Mouse (Mus musculus): ENCODE measurements around the gene Cntn4. TPM values are rescaled to one million over a fixed set of nuclear protein-coding genes. Genes with fewer than 3 reads are reported as not detected.

Cntn4 gene
- polyA plus RNA-seq (2015; fragmentation: Nextera tagmentation; extraction: Ambion mirVana), result 4.4 and 5.1 TPM in 2 replicates

GRCm38 (mm10) chr6:105677149-105678031, at the start of gene Cntn4:
Gene Cntn4, plus strand, starts transcription at chr6:105677660.
- peak; percentile 86 for ATAC-seq (ENCODE audit: low FRiP score, low TSS enrichment)
- Histone ChIP-seq H3K9ac (replicated peaks; ENCODE audit: low read length) (no peak within 1 kb of the TSS), H3K4me2 (replicated peaks; ENCODE audit: low read depth, low read length) (peak within 1 kb of the TSS; percentile 71), H3K4me3 (ENCODE audit: low read length) (peak within 1 kb of the TSS; percentile 45), H3K36me3 (ENCODE audit: insufficient read depth, low read length) (no peaks in the 10 kb centered on the region), H3K27ac (ENCODE audit: low read length) (no peak within 1 kb of the TSS), H3K9me3 (ENCODE audit: low read length) (no peaks in the 10 kb centered on the region), H3K4me1 (ENCODE audit: insufficient read depth, low read length) (0 out of 2 replicates have a peak, but pooled peaks cover 8% of the 10 kb centered on the region), H3K27me3 (ENCODE audit: insufficient read depth, low read length) (peaks cover 45% of the 10 kb centered on the region)
- WGBS, result 2% methylated on average over 38 of the region's 40 CpGs

GRCm38 (mm10) chr6:105674276-105674675, 3.2 kb upstream of the Cntn4 start:
- Histone ChIP-seq H3K27ac (ENCODE audit: low read length) (no peak overlapping the region), H3K4me3 (ENCODE audit: low read length) (no peak overlapping the region), H3K36me3 (ENCODE audit: insufficient read depth, low read length) (no peaks in the 10 kb centered on the region), H3K9me3 (ENCODE audit: low read length) (no peaks in the 10 kb centered on the region), H3K4me2 (replicated peaks; ENCODE audit: low read depth, low read length) (no peak overlapping the region), H3K9ac (replicated peaks; ENCODE audit: low read length) (no peak overlapping the region), H3K27me3 (ENCODE audit: insufficient read depth, low read length) (peaks cover 29% of the 10 kb centered on the region), H3K4me1 (ENCODE audit: insufficient read depth, low read length) (0 out of 2 replicates have a peak, but pooled peaks cover 8% of the 10 kb centered on the region)
- no peak for ATAC-seq (ENCODE audit: low FRiP score, low TSS enrichment)
- WGBS, result 74% methylated on average over 4 of the region's 4 CpGs

DNA sequence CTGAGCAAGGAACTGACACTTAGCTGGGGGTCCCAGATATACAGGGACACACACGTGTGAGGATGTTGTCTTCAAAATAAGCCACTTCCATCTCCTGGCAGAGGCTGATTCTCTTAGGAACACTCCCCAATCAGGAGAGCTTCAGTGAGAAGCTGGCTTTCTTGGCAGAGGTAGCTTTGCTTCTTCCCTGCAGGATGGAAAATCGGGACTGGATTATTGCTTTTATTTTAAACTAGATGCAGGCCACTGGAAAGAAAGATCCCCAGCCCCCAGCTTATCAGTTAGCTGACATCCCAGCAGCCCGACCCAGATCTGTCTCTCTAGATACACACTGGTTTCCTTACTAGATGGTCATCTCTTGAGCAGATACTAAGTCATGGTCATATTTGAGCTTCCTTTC, 2.4 kb upstream of the Cntn4 start:
- WGBS, result 49% methylated on average over 3 of the region's 3 CpGs
- H3K4me3 ChIP-seq (ENCODE audit: low read length), result no peak overlapping the region
- no peak overlapping the region for H3K27ac ChIP-seq (ENCODE audit: low read length)
- no peak overlapping the region for H3K9ac ChIP-seq (replicated peaks; ENCODE audit: low read length)
- 0 out of 2 replicates have a peak, but pooled peaks cover 8% of the 10 kb centered on the region for H3K4me1 ChIP-seq (ENCODE audit: insufficient read depth, low read length)
- H3K9me3 ChIP-seq (ENCODE audit: low read length), result no peaks in the 10 kb centered on the region
- H3K27me3 ChIP-seq (ENCODE audit: insufficient read depth, low read length), result peaks cover 35% of the 10 kb centered on the region
- no peak overlapping the region for H3K4me2 ChIP-seq (replicated peaks; ENCODE audit: low read depth, low read length)
- no peaks in the 10 kb centered on the region for H3K36me3 ChIP-seq (ENCODE audit: insufficient read depth, low read length)
- no peak for ATAC-seq (ENCODE audit: low FRiP score, low TSS enrichment)

GRCm38 (mm10) chr6:105676637-105677036, 823 bp upstream of the Cntn4 start:
- 20% methylated on average over 5 of the region's 5 CpGs for whole genome bisulfite sequencing

GRCm38 (mm10) chr6:105678778-105679177, 1.3 kb downstream of the Cntn4 start:
- H3K36me3 ChIP-seq (ENCODE audit: insufficient read depth, low read length), result no peaks in the 10 kb centered on the region
- H3K27ac ChIP-seq (ENCODE audit: low read length), result no peak overlapping the region
- H3K4me3 ChIP-seq (ENCODE audit: low read length), result no peak overlapping the region
- 10% methylated on average over 5 of the region's 5 CpGs for WGBS
- no peak for ATAC-seq (ENCODE audit: low FRiP score, low TSS enrichment)
- H3K27me3 ChIP-seq (ENCODE audit: insufficient read depth, low read length), result peaks cover 45% of the 10 kb centered on the region
- H3K9me3 ChIP-seq (ENCODE audit: low read length), result no peaks in the 10 kb centered on the region
- no peak overlapping the region for H3K4me2 ChIP-seq (replicated peaks; ENCODE audit: low read depth, low read length)
- H3K9ac ChIP-seq (replicated peaks; ENCODE audit: low read length), result no peak overlapping the region
- H3K4me1 ChIP-seq (ENCODE audit: insufficient read depth, low read length), result 0 out of 2 replicates have a peak, but pooled peaks cover 8% of the 10 kb centered on the region

More at GRCm38 (mm10) chr6:105676637-105677036, 823 bp upstream of the Cntn4 start:
- Histone ChIP-seq H3K9me3 (ENCODE audit: low read length) (no peaks in the 10 kb centered on the region), H3K4me1 (ENCODE audit: insufficient read depth, low read length) (0 out of 2 replicates have a peak, but pooled peaks cover 8% of the 10 kb centered on the region), H3K9ac (replicated peaks; ENCODE audit: low read length) (no peak overlapping the region), H3K27me3 (ENCODE audit: insufficient read depth, low read length) (peaks cover 45% of the 10 kb centered on the region), H3K36me3 (ENCODE audit: insufficient read depth, low read length) (no peaks in the 10 kb centered on the region), H3K4me3 (ENCODE audit: low read length) (no peak overlapping the region), H3K4me2 (replicated peaks; ENCODE audit: low read depth, low read length) (peak overlapping the region; percentile 71; the same call in 1 of the 2 replicates), H3K27ac (ENCODE audit: low read length) (no peak overlapping the region)
- ATAC-seq (ENCODE audit: low FRiP score, low TSS enrichment), result no peak

DNA sequence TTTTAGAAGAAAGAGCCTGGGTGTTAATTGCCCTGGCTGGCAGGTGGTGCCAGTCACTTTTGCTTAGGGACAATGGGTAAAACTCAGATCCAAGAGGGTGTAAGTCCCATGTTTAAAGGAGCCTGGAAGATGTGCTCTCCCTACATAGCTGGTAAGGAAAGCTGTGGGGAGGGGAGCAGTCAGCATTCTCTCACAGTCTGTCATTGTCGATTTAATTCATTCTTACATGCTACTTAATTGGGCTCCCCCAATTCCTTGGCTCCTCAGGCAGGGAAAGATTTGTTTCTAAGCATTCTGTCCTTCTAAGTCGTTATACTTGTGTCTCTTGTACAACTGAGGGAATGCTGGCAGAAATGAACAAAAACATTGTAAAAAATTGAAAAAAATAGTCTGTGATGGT, 4.0 kb downstream of the Cntn4 start:
- Histone ChIP-seq H3K36me3 (ENCODE audit: insufficient read depth, low read length) (no peaks in the 10 kb centered on the region), H3K4me3 (ENCODE audit: low read length) (no peak overlapping the region), H3K9ac (replicated peaks; ENCODE audit: low read length) (no peak overlapping the region), H3K4me1 (ENCODE audit: insufficient read depth, low read length) (0 out of 2 replicates have a peak, but pooled peaks cover 8% of the 10 kb centered on the region), H3K4me2 (replicated peaks; ENCODE audit: low read depth, low read length) (no peak overlapping the region), H3K27me3 (ENCODE audit: insufficient read depth, low read length) (peaks cover 41% of the 10 kb centered on the region), H3K9me3 (ENCODE audit: low read length) (no peaks in the 10 kb centered on the region), H3K27ac (ENCODE audit: low read length) (no peak overlapping the region)
- ATAC-seq (ENCODE audit: low FRiP score, low TSS enrichment), result no peak
- WGBS, result 51% methylated on average over 2 of the region's 2 CpGs

GRCm38 (mm10) chr6:105683251-105683650, 5.8 kb downstream of the Cntn4 start:
- no peak for ATAC-seq (ENCODE audit: low FRiP score, low TSS enrichment)
- Histone ChIP-seq H3K4me3 (ENCODE audit: low read length) (no peak overlapping the region), H3K9ac (replicated peaks; ENCODE audit: low read length) (no peak overlapping the region), H3K4me1 (ENCODE audit: insufficient read depth, low read length) (no peaks in the 10 kb centered on the region), H3K9me3 (ENCODE audit: low read length) (no peaks in the 10 kb centered on the region), H3K27me3 (ENCODE audit: insufficient read depth, low read length) (peaks cover 26% of the 10 kb centered on the region), H3K27ac (ENCODE audit: low read length) (no peak overlapping the region), H3K36me3 (ENCODE audit: insufficient read depth, low read length) (no peaks in the 10 kb centered on the region), H3K4me2 (replicated peaks; ENCODE audit: low read depth, low read length) (no peak overlapping the region)
- 89% methylated on average over 5 of the region's 5 CpGs for WGBS

DNA sequence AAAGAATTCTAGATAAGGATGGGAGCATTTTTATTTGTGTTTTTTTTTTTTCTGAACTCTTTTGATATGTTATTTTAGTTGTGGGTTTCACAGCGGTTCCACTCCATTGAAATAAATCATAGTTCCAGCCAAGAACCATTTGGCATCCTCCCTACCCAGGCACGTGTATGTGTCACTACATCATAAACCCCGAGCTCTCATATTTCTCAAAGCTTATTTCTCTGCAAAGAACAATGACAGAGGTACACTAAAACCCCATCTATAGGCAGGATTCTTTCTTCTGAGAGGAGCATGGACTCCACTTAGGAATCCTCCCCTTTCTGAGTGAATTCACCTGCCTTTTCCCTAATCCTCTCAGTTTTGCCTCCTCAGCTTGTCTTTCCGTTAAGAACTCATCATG, 6.7 kb downstream of the Cntn4 start:
- Histone ChIP-seq H3K4me2 (replicated peaks; ENCODE audit: low read depth, low read length) (no peak overlapping the region), H3K9ac (replicated peaks; ENCODE audit: low read length) (no peak overlapping the region), H3K4me3 (ENCODE audit: low read length) (no peak overlapping the region), H3K9me3 (ENCODE audit: low read length) (no peaks in the 10 kb centered on the region), H3K27me3 (ENCODE audit: insufficient read depth, low read length) (peaks cover 17% of the 10 kb centered on the region), H3K36me3 (ENCODE audit: insufficient read depth, low read length) (no peaks in the 10 kb centered on the region), H3K4me1 (ENCODE audit: insufficient read depth, low read length) (no peaks in the 10 kb centered on the region), H3K27ac (ENCODE audit: low read length) (no peak overlapping the region)
- no peak for ATAC-seq (ENCODE audit: low FRiP score, low TSS enrichment)
- 19% methylated on average over 4 of the region's 4 CpGs for WGBS

- H3K4me3 ChIP-seq (ENCODE audit: low read length), result no peak overlapping the region
- H3K27ac ChIP-seq (ENCODE audit: low read length), result no peak overlapping the region
- no peaks in the 10 kb centered on the region for H3K36me3 ChIP-seq (ENCODE audit: insufficient read depth, low read length)
- no peaks in the 10 kb centered on the region for H3K27me3 ChIP-seq (ENCODE audit: insufficient read depth, low read length)
- no peak overlapping the region for H3K9ac ChIP-seq (replicated peaks; ENCODE audit: low read length)
- ATAC-seq (ENCODE audit: low FRiP score, low TSS enrichment), result no peak
- no peaks in the 10 kb centered on the region for H3K4me1 ChIP-seq (ENCODE audit: insufficient read depth, low read length)
- H3K4me2 ChIP-seq (replicated peaks; ENCODE audit: low read depth, low read length), result no peak overlapping the region
- no peaks in the 10 kb centered on the region for H3K9me3 ChIP-seq (ENCODE audit: low read length)
Observed at GRCm38 (mm10) chr6:105688195-105688594, 10.7 kb downstream of the Cntn4 start.

DNA sequence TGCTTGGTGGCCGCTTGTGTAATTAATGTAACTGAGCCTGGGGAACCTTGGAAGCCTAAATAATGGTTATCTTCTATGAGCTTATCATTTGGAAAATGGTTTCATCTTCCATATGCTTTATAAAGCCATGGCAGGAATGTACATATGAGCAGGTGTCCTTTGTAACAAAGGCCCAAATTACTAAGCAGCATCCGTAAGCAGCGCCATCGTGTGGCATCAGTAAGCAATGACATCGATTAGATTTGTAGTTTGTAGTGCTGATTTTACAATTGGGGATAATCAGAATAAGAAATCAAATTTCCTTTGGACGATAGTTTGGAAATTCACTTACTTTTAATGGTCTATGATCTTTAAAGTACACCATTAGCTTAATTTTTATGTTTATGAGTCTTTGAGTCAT, 64.6 kb downstream of the Cntn4 start:
- 36% methylated on average over 6 of the region's 6 CpGs for WGBS
- no peaks in the 10 kb centered on the region for H3K4me1 ChIP-seq (ENCODE audit: insufficient read depth, low read length)
- no peak overlapping the region for H3K9ac ChIP-seq (replicated peaks; ENCODE audit: low read length)
- H3K9me3 ChIP-seq (ENCODE audit: low read length), result no peaks in the 10 kb centered on the region
- ATAC-seq (ENCODE audit: low FRiP score, low TSS enrichment), result no peak
- no peaks in the 10 kb centered on the region for H3K36me3 ChIP-seq (ENCODE audit: insufficient read depth, low read length)
- no peak overlapping the region for H3K27ac ChIP-seq (ENCODE audit: low read length)
- H3K27me3 ChIP-seq (ENCODE audit: insufficient read depth, low read length), result no peaks in the 10 kb centered on the region
- H3K4me2 ChIP-seq (replicated peaks; ENCODE audit: low read depth, low read length), result no peak overlapping the region
- H3K4me3 ChIP-seq (ENCODE audit: low read length), result no peak overlapping the region
